Mouse (Mus musculus) midbrain, embryonic 14.5 days (tissue): Measurements from ENCODE around the gene Slx4. TPM values are rescaled to one million over a fixed set of nuclear protein-coding genes. Genes with fewer than 3 reads are reported as not detected.

Experiments used
- ATAC-seq: fragments of 200-750 bp; cut with Nextera tagmentation; 2 replicates; pipeline ENCODE4 v1.8.0; 2017; ENCODE audit warnings: moderate number of reproducible peaks, moderate library complexity; ENCODE audit not compliant: low FRiP score, low TSS enrichment
- DNase-seq: peaks from one replicate; pipeline ENCODE4 v3.0.0-alpha.2; 2015
- H3K27ac ChIP-seq: fragments of 300-500 bp; sonication (generic); replicated peaks from 2 replicates; pipeline ENCODE4 v1.5.1; 2014; ENCODE audit warnings: mild to moderate bottlenecking, low read depth, low read length, moderate library complexity
- H3K27me3 ChIP-seq: fragments of 300-500 bp; sonication (generic); 2 replicates; pipeline ENCODE4 v1.6.1; 2014; ENCODE audit warnings: low read length, control low read depth, mixed read lengths; ENCODE audit not compliant: control insufficient read depth, insufficient read depth
- H3K36me3 ChIP-seq: fragments of 300-500 bp; sonication (generic); 2 replicates; pipeline ENCODE4 v1.6.1; 2014; ENCODE audit warnings: low read length, control low read depth; ENCODE audit not compliant: control insufficient read depth, insufficient read depth
- H3K4me1 ChIP-seq: fragments of 300-500 bp; sonication (generic); 2 replicates; pipeline ENCODE4 v1.6.1; 2014; ENCODE audit warnings: mild to moderate bottlenecking, antibody characterized with exemption, low read length, control low read depth; ENCODE audit not compliant: control insufficient read depth, insufficient read depth
- H3K4me2 ChIP-seq: fragments of 300-500 bp; sonication (generic); 2 replicates; pipeline ENCODE4 v1.6.1; 2014; ENCODE audit warnings: mild to moderate bottlenecking, low read length, moderate library complexity
- H3K4me3 ChIP-seq: fragments of 300-500 bp; sonication (generic); replicated peaks from 2 replicates; pipeline ENCODE4 v1.5.1; 2014; ENCODE audit warnings: low read depth, low read length
- H3K9ac ChIP-seq: fragments of 300-500 bp; sonication (generic); replicated peaks from 2 replicates; pipeline ENCODE4 v1.6.1; 2014; ENCODE audit warnings: mild to moderate bottlenecking, low read length, moderate library complexity
- H3K9me3 ChIP-seq: fragments of 300-500 bp; sonication (generic); 2 replicates; pipeline ENCODE4 v1.6.1; 2016; ENCODE audit warnings: low read length, control low read depth, mixed read lengths; ENCODE audit not compliant: control insufficient read depth
- WGBS: fragments of 180-500 bp; shearing (Covaris S2); extraction: QIAGEN DNeasy Blood & Tissue Kit; methylation state at CpG from one replicate; pipeline ENCODE4 v1.1.7; 2014; 5-methylcytosine and 5-hydroxymethylcytosine counted together
- polyA plus RNA-seq: library from polyadenylated mRNA; unstranded; fragments of >200 nt; fragmentation: Nextera tagmentation; extraction: Ambion mirVana; gene quantifications from 2 replicates; pipeline ENCODE4 v1.2.1, GENCODE M21; 2014

Gene Slx4
- polyA plus RNA-seq, 1 experiment from 2014 or later, result 40.0 TPM

- Histone ChIP-seq H3K27me3 (no peaks in the 10 kb centered on the region), H3K4me2 (no peak overlapping the region), H3K4me3 (no peak overlapping the region), H3K9me3 (no peaks in the 10 kb centered on the region), H3K9ac (no peak overlapping the region), H3K4me1 (no peaks in the 10 kb centered on the region), H3K27ac (no peak overlapping the region), H3K36me3 (peaks cover 83% of the 10 kb centered on the region)
- no peak for DNase-seq
- no peak for ATAC-seq
- WGBS, result 95% methylated on average over 1 of the region's 1 CpGs
Observed at GRCm38 (mm10) chr16:3934091-3934490, 69.5 kb downstream of the Slx4 start.

GRCm38 (mm10) chr16:3933536-3933935 lies 70.0 kb downstream of the Slx4 start:
- no peak overlapping the region for H3K9ac ChIP-seq

GRCm38 (mm10) chr16:3929151-3929550 lies 74.4 kb downstream of the Slx4 start:
- no peak for ATAC-seq
- H3K36me3 ChIP-seq, result peaks cover 75% of the 10 kb centered on the region
- no peak overlapping the region for H3K27ac ChIP-seq

More at GRCm38 (mm10) chr16:3933536-3933935, 70.0 kb downstream of the Slx4 start:
- H3K27ac ChIP-seq, result no peak overlapping the region
- ATAC-seq, result no peak
- no peak overlapping the region for H3K4me3 ChIP-seq
- peaks cover 81% of the 10 kb centered on the region for H3K36me3 ChIP-seq
- 98% methylated on average over 6 of the region's 6 CpGs for WGBS
- H3K27me3 ChIP-seq, result no peaks in the 10 kb centered on the region
- H3K9me3 ChIP-seq, result no peaks in the 10 kb centered on the region
- H3K4me1 ChIP-seq, result no peaks in the 10 kb centered on the region
- H3K4me2 ChIP-seq, result no peak overlapping the region
- DNase-seq, result no peak

More at GRCm38 (mm10) chr16:3929151-3929550, 74.4 kb downstream of the Slx4 start:
- DNase-seq, result no peak
- Histone ChIP-seq H3K4me3 (no peak overlapping the region), H3K4me1 (no peaks in the 10 kb centered on the region), H3K9ac (no peak overlapping the region), H3K27me3 (no peaks in the 10 kb centered on the region), H3K4me2 (no peak overlapping the region), H3K9me3 (no peaks in the 10 kb centered on the region)
- 82% methylated on average over 7 of the region's 7 CpGs for WGBS

Other genes with a start within 250 kb of the Slx4 start
- gene Olfr15, start 172.9 kb downstream of the Slx4 start, polyA plus RNA-seq, result not detected in 2 replicates
- gene Zfp174, start 156.5 kb downstream of the Slx4 start, polyA plus RNA-seq, result 2.2 and 3.2 TPM in 2 replicates
- gene Naa60, start 131.4 kb downstream of the Slx4 start, polyA plus RNA-seq, result 100 and 102 TPM in 2 replicates
- 16.2 and 18.5 TPM in 2 replicates for gene Zfp597, start 119.2 kb downstream of the Slx4 start, polyA plus RNA-seq
- 2.2 and 3.7 TPM in 2 replicates for gene Gm20695, start 119.1 kb downstream of the Slx4 start, polyA plus RNA-seq
- 9.1 and 11.2 TPM in 2 replicates for gene 1700037C18Rik, start 95.1 kb downstream of the Slx4 start, polyA plus RNA-seq
- gene Cluap1, start 95.0 kb downstream of the Slx4 start, polyA plus RNA-seq, result 33.9 and 36.8 TPM in 2 replicates
- gene Nlrc3, start 27.1 kb downstream of the Slx4 start, polyA plus RNA-seq, result 0.66 and 1.2 TPM in 2 replicates
- gene Dnase1, start 33.2 kb upstream of the Slx4 start, polyA plus RNA-seq, result 5.9 and 7.0 TPM in 2 replicates
- gene Trap1, start 74.1 kb upstream of the Slx4 start, polyA plus RNA-seq, result 47.0 and 49.2 TPM in 2 replicates
- 46.8 and 48.7 TPM in 2 replicates for gene Crebbp, start 210.2 kb upstream of the Slx4 start, polyA plus RNA-seq